Mouse (Mus musculus): ENCODE measurements around the gene Gm17304. TPM values are rescaled to one million over a fixed set of nuclear protein-coding genes. Genes with fewer than 3 reads are reported as not detected.
A peak's percentile ranks its signal among the peaks of the same experiment; 100 is the strongest.

The Gm17304 gene
- polyA plus RNA-seq, 1 experiment from 2014 or later: not detected

DNA sequence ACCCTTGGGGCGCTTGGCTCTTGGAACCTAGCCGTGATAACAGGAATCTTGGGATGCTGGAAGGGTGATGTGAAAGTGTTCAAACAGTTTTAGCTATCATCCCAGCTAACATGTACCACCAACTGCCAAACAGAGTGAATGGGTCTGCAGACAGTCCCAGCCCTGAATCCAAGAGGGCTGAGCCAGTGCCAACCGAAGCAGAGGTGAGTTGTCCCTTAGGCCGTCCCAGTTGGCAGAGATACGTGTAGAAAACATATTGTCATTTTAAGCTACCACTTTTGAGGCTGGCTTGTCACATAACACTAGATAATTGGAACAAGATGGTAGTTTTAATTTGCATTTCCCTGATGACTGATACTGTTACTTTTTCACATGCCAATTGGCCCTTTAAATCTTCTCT, 18.2 kb upstream of the Gm17304 start:
- Histone ChIP-seq H3K9me3 (peaks cover 8% of the 10 kb centered on the region; the same call in 1 of the 2 replicates), H3K36me3 (peaks cover 43% of the 10 kb centered on the region), H3K4me1 (no peaks in the 10 kb centered on the region), H3K27ac (replicated peaks) (no peak overlapping the region), H3K9ac (no peak overlapping the region), H3K4me3 (no peak overlapping the region), H3K4me2 (no peak overlapping the region), H3K27me3 (replicated peaks) (no peaks in the 10 kb centered on the region)
- ATAC-seq (ENCODE audit: extremely low read depth, insufficient number of reproducible peaks, low FRiP score, low TSS enrichment): no peak
- WGBS: 85% methylated on average over 5 of the region's 5 CpGs

DNA sequence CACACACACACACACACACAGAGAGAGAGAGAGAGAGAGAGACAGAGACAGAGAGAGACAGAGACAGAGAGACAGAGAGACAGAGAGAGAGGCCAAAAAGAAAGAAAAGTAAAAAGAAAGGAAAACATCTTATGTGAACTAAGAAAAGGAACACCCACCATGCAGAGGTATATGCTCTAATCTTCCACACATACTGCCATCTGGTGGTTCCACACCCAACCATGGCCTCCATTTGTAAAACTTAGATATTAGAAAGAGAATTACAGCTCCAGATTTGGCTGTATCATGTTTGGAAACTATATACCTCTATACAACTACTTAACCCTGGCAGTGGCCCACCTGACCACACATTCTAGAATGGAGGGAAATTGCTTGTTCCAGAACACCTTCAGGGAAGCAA, 14.5 kb upstream of the Gm17304 start:
- H3K9ac ChIP-seq: no peak overlapping the region
- no peaks in the 10 kb centered on the region for H3K27me3 ChIP-seq (replicated peaks)
- H3K4me1 ChIP-seq: no peaks in the 10 kb centered on the region
- H3K4me2 ChIP-seq: no peak overlapping the region
- ATAC-seq (ENCODE audit: extremely low read depth, insufficient number of reproducible peaks, low FRiP score, low TSS enrichment): no peak
- no peak overlapping the region for H3K4me3 ChIP-seq
- peaks cover 37% of the 10 kb centered on the region for H3K36me3 ChIP-seq
- H3K9me3 ChIP-seq: peaks cover 8% of the 10 kb centered on the region; the same call in 1 of the 2 replicates
- no peak overlapping the region for H3K27ac ChIP-seq (replicated peaks)

DNA sequence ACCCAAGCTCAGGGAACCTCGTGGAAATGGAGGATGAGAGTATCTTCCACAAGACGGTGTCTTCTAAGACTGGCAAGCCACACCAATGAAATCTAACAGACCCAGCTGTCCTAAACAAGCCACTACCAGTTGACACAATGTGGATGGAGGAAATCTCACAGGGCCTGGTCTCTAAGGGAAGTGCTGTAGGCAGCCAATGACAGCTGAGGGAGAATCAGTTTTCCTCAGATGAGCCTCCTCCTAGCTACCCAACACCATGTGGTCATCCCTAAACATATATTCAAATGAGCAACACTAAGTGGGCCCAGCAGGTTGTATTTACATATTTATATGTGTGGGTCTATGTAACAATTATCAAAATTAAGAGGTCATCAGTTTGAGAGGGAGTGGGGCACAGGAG, 11.4 kb upstream of the Gm17304 start:
- Histone ChIP-seq H3K9me3 (0 out of 2 replicates have a peak, but pooled peaks cover 3% of the 10 kb centered on the region), H3K4me3 (no peak overlapping the region), H3K4me1 (0 out of 2 replicates have a peak, but pooled peaks cover 2% of the 10 kb centered on the region), H3K9ac (no peak overlapping the region), H3K27me3 (replicated peaks) (no peaks in the 10 kb centered on the region), H3K27ac (replicated peaks) (no peak overlapping the region), H3K36me3 (peaks cover 34% of the 10 kb centered on the region), H3K4me2 (no peak overlapping the region)
- WGBS: 81% methylated on average over 2 of the region's 2 CpGs
- no peak for ATAC-seq (ENCODE audit: extremely low read depth, insufficient number of reproducible peaks, low FRiP score, low TSS enrichment)

DNA sequence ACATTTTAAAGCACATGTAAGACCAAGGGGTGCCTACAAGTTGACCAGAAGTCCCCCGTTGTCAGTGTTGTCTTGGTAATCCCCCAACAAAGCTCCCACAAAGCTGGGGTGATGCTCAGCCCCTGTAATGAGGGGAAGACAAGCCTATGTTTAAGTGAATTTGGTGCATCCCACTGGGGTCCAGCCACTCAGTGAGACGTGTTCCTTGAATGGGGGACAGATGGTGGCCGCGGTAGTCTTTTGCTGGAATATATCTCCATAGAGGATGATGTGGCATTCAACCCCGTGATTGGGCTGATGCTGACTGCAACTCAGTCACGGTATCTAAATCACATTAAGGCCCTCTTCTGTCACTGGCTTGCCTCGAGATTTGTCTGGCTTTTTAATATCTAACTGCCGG, 9.4 kb upstream of the Gm17304 start:
- no peaks in the 10 kb centered on the region for H3K9me3 ChIP-seq
- WGBS: 86% methylated on average over 8 of the region's 8 CpGs
- H3K27ac ChIP-seq (replicated peaks): no peak overlapping the region

DNA sequence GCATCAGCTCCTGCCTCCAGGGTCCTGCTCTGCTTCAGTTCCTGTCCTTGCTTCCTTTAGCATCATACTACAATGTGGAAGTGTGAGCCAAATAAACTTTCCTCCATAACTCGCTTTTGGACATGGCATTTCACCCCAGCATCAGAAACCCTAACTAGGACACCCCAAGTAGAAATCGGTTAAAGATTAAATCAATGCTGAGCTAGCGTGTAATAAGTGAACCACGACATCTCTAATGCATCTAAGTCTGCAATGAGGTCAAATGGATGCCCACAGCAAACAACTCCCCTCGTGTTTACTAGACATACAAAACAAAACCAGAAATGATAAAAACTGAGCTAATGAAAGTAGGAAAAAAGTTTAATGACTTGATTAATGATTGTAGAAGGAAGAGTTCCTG, 4.5 kb upstream of the Gm17304 start:
- peaks cover 41% of the 10 kb centered on the region for H3K36me3 ChIP-seq
- no peak for ATAC-seq (ENCODE audit: extremely low read depth, insufficient number of reproducible peaks, low FRiP score, low TSS enrichment)
- H3K27me3 ChIP-seq (replicated peaks): no peaks in the 10 kb centered on the region
- no peak overlapping the region for H3K27ac ChIP-seq (replicated peaks)
- H3K4me2 ChIP-seq: no peak overlapping the region
- no peak overlapping the region for H3K4me3 ChIP-seq
- H3K9me3 ChIP-seq: no peaks in the 10 kb centered on the region
- 93% methylated on average over 5 of the region's 5 CpGs for WGBS
- peaks cover 9% of the 10 kb centered on the region for H3K4me1 ChIP-seq
- no peak overlapping the region for H3K9ac ChIP-seq

More for the DNA sequence above, 9.4 kb upstream of the Gm17304 start:
- no peak overlapping the region for H3K9ac ChIP-seq
- no peak overlapping the region for H3K4me3 ChIP-seq
- no peak overlapping the region for H3K4me2 ChIP-seq
- H3K36me3 ChIP-seq: peaks cover 37% of the 10 kb centered on the region
- H3K27me3 ChIP-seq (replicated peaks): no peaks in the 10 kb centered on the region
- no peak for ATAC-seq (ENCODE audit: extremely low read depth, insufficient number of reproducible peaks, low FRiP score, low TSS enrichment)
- H3K4me1 ChIP-seq: 0 out of 2 replicates have a peak, but pooled peaks cover 2% of the 10 kb centered on the region

DNA sequence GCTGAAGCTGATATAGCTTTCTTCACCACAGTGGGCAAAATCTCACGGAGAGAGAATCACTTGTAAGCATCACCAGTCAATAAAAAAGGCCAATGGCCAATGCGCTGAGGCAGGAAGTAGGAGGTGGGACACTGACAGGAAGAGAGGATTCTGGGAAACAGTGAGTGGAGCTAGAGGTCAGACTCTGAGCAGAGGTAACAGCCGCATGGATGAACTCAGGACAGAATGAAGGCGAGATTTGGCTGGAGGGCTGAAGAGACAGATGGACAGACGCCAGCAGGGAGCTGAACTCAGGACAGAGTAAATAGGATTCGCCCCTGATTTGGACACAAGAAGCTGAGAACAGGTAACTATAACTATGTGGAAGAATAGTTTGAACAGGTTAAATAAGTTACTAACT, 3.8 kb upstream of the Gm17304 start:
- Histone ChIP-seq H3K4me3 (no peak overlapping the region), H3K4me2 (no peak overlapping the region), H3K36me3 (peaks cover 39% of the 10 kb centered on the region), H3K4me1 (peaks cover 9% of the 10 kb centered on the region), H3K27ac (replicated peaks) (no peak overlapping the region), H3K27me3 (replicated peaks) (no peaks in the 10 kb centered on the region), H3K9me3 (no peaks in the 10 kb centered on the region), H3K9ac (no peak overlapping the region)
- WGBS: 89% methylated on average over 6 of the region's 6 CpGs
- ATAC-seq (ENCODE audit: extremely low read depth, insufficient number of reproducible peaks, low FRiP score, low TSS enrichment): no peak

DNA sequence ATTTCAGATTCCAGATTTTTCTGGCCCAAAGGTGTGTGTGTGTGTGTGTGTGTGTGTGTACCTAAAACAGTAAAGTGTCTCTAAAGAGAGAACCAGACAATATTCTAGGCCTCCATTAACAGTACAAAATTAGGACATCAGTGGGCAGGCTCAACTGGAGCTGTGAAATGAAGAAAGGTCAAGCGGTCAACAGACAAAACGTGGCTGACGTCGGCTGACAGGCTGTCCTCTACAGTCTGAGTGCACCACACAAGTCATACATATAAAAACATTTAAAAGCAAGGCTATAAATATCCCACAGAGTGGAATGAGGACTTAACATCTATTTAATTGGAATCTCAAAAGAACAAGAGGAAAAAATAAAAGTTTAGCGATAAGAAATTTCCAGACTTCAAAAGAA, 1.8 kb upstream of the Gm17304 start:
- no peak for ATAC-seq (ENCODE audit: extremely low read depth, insufficient number of reproducible peaks, low FRiP score, low TSS enrichment)
- H3K4me3 ChIP-seq: no peak overlapping the region
- peaks cover 7% of the 10 kb centered on the region for H3K4me1 ChIP-seq
- H3K9me3 ChIP-seq: no peaks in the 10 kb centered on the region
- H3K4me2 ChIP-seq: no peak overlapping the region
- 0 out of 2 replicates have a peak overlapping the region, but pooled peaks have one; percentile 24 for H3K27ac ChIP-seq (replicated peaks)
- WGBS: 48% methylated on average over 5 of the region's 5 CpGs
- no peaks in the 10 kb centered on the region for H3K27me3 ChIP-seq (replicated peaks)
- H3K36me3 ChIP-seq: peaks cover 43% of the 10 kb centered on the region
- H3K9ac ChIP-seq: no peak overlapping the region

DNA sequence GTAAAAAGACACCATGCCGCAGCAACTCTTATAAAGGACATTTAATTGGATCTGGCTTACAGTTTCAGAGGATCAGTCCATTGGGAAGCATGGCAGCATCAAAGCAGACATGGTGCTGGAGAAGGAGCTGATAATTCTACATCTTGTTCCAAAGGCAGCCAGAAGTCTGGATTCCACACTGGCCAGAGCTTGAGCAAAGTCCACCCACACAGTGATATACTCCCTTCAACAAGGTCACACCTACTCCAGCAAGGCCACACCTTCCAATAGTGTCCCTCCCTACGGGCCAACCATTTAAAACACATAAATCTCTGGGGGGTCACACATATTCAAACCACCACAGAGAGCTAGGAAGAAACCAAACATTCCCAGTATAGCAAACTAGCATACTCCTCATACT, 3.3 kb downstream of the Gm17304 start:
- WGBS: 93% methylated on average over 2 of the region's 2 CpGs

DNA sequence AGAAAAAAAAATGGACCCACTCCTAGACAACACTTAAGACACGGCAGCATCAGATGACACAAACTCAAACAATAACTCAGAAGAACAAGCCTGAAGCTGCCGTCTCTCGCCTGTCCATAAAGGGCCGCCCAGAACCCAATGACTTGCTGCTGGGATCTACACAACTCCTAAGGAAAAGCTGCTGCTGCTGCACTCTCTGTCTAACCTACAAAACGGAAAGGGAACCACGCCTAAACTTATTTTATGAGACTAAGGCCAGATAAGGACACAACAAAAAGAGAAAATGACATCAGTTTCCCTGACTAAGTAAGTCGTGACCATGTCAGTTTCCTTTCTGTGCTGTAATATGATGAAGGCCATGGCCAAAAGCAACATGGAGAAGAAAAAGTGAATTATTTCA, 5.7 kb downstream of the Gm17304 start:
- H3K9ac ChIP-seq: no peak overlapping the region
- no peak overlapping the region for H3K4me3 ChIP-seq
- no peak overlapping the region for H3K27ac ChIP-seq (replicated peaks)
- no peak for ATAC-seq (ENCODE audit: extremely low read depth, insufficient number of reproducible peaks, low FRiP score, low TSS enrichment)
- peaks cover 13% of the 10 kb centered on the region; the same call in 1 of the 2 replicates for H3K4me1 ChIP-seq
- WGBS: 72% methylated on average over 7 of the region's 7 CpGs
- no peaks in the 10 kb centered on the region for H3K27me3 ChIP-seq (replicated peaks)
- H3K36me3 ChIP-seq: peaks cover 55% of the 10 kb centered on the region
- H3K9me3 ChIP-seq: no peaks in the 10 kb centered on the region
- no peak overlapping the region for H3K4me2 ChIP-seq

More for the DNA sequence above, 3.3 kb downstream of the Gm17304 start:
- no peak overlapping the region for H3K4me3 ChIP-seq
- no peak for ATAC-seq (ENCODE audit: extremely low read depth, insufficient number of reproducible peaks, low FRiP score, low TSS enrichment)
- no peaks in the 10 kb centered on the region for H3K9me3 ChIP-seq
- no peaks in the 10 kb centered on the region for H3K27me3 ChIP-seq (replicated peaks)
- H3K9ac ChIP-seq: no peak overlapping the region
- peaks cover 13% of the 10 kb centered on the region for H3K4me1 ChIP-seq
- H3K27ac ChIP-seq (replicated peaks): no peak overlapping the region
- peaks cover 52% of the 10 kb centered on the region for H3K36me3 ChIP-seq
- H3K4me2 ChIP-seq: no peak overlapping the region

DNA sequence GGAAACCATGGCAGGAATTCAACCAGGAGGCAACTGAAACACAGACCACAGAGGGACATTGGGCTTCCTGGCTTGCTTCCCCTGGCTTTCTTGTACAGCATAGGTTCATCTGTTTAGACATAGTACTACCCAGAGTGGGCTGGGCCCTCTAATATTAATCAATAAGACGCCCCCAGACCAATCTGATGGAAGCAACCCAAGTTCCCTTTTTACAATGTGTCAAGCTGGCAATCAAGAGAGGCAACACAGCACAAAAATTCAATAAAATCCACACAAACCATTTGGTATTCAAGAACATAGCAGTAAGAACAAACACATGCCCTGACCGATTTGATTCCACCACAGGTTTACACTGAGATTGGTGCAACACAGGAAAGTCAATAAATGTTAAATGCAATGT, 6.1 kb downstream of the Gm17304 start:
- no peak overlapping the region for H3K9ac ChIP-seq
- H3K4me1 ChIP-seq: peaks cover 13% of the 10 kb centered on the region; the same call in 1 of the 2 replicates
- H3K9me3 ChIP-seq: no peaks in the 10 kb centered on the region
- H3K4me3 ChIP-seq: no peak overlapping the region
- no peak overlapping the region for H3K4me2 ChIP-seq
- no peaks in the 10 kb centered on the region for H3K27me3 ChIP-seq (replicated peaks)
- 0 out of 2 replicates have a peak overlapping the region, but pooled peaks have one; percentile 1 for H3K27ac ChIP-seq (replicated peaks)
- ATAC-seq (ENCODE audit: extremely low read depth, insufficient number of reproducible peaks, low FRiP score, low TSS enrichment): no peak
- 88% methylated on average over 2 of the region's 2 CpGs for WGBS
- peaks cover 55% of the 10 kb centered on the region for H3K36me3 ChIP-seq

DNA sequence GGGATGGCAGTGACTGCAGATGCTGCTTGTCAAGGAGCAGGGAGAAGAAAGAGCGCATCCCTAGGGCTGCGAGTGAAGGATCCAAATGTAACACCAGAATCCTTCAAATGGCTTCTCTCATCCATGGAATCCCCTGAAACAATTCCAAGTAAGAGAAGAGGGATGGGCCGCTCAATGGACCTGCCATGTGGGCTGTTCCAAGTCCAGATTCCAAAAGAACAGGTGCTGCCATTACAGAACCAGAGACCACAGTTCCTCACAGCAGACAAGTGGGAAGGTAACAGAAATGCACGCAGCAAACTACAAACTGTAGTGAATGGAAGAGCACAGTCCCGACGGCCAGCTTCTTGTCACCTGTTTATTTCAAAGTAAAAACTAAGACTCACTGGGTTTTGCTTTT, 11.5 kb downstream of the Gm17304 start:
- Histone ChIP-seq H3K9ac (no peak overlapping the region), H3K9me3 (no peaks in the 10 kb centered on the region), H3K4me2 (no peak overlapping the region), H3K27ac (replicated peaks) (no peak overlapping the region), H3K36me3 (peaks cover 63% of the 10 kb centered on the region), H3K27me3 (replicated peaks) (no peaks in the 10 kb centered on the region), H3K4me3 (no peak overlapping the region), H3K4me1 (peaks cover 19% of the 10 kb centered on the region)
- no peak for ATAC-seq (ENCODE audit: extremely low read depth, insufficient number of reproducible peaks, low FRiP score, low TSS enrichment)
- 92% methylated on average over 6 of the region's 6 CpGs for WGBS

DNA sequence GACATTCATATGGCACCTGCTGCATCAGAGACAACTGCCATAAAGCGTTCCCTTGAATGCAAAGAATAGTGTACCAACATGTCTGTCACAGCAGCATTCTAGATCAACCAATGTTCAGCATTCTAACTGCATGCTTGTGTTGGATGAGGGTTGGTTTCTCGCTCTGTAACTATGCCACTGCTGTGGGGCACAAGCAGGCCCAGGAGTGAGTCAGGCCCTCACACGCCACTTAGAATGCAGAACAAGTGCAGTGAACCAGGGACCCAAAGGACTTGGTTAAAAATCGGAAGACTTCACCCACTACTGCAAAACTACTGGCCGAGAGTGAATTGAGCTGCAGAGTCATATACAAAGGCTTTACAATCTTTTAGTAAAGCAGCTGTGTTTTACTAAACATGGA, 13.3 kb downstream of the Gm17304 start:
- peaks cover 19% of the 10 kb centered on the region for H3K4me1 ChIP-seq
- H3K36me3 ChIP-seq: peaks cover 64% of the 10 kb centered on the region
- H3K27ac ChIP-seq (replicated peaks): no peak overlapping the region
- 94% methylated on average over 5 of the region's 5 CpGs for WGBS
- H3K4me2 ChIP-seq: no peak overlapping the region
- no peak for ATAC-seq (ENCODE audit: extremely low read depth, insufficient number of reproducible peaks, low FRiP score, low TSS enrichment)
- H3K27me3 ChIP-seq (replicated peaks): no peaks in the 10 kb centered on the region
- no peaks in the 10 kb centered on the region for H3K9me3 ChIP-seq
- no peak overlapping the region for H3K9ac ChIP-seq
- no peak overlapping the region for H3K4me3 ChIP-seq

Data from heart, embryonic 13.5 days (tissue).